ENCODE assay signal across 13 mouse cellular contexts in the genomic region with DNA sequence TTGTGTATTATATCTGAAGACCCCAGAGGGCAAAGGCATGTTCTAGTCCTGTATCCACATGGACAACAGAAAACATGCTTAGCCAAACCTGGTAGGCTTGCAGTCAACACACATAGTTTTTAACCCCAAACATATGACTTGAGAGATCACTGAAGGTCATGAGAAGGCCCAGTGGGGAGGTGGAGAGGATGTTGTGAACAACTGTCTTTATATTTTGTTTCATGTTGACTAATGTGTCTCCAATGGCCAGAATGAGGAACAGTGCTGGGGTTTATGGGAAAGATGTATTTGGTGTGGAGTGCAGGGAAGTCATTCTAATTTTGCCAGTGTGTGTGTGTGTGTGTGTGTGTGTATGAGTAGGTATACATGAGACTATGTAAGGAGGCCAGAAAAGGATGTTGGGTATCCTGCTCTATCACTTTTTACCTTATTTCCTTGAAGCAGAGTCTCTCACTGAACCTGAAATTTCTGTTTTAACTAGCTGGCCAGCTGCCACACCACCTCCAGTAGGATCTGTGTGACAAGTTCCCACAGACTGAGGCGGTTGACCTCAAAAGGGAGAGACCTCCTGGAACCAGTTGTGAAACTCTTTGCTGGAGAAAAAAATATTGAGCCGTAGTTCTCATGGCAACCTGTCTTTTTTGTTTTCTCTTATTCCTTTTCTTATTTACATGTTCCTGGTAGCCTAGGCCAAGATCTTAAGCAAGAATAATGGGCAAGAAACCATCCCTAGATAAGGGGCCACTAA. TPM values are rescaled to one million over a fixed set of nuclear protein-coding genes. Genes with fewer than 3 reads are reported as not detected.
DNase-seq lines count a peak whose midpoint lies in the region; ATAC-seq and TF ChIP-seq lines count a peak whose summit lies in the region.
"Had no signal": no experiment of that assay in that cellular context is flagged by ENCODE, and none has a peak within 500 bp of the region (broad histone marks: within the 10 kb centered on the region; RNA-seq: fewer than 3 reads in every experiment).

No protein-coding gene starts in this region.

- intact Hi-C loops in gastrocnemius, adult 2 months (cut with DNase I): no loop called here
- intact Hi-C loops in gastrocnemius, postnatal 36 days (cut with DNase I): no loop called here

- no peak for ATAC-seq in hindbrain, embryonic 16.5 days

- DNase-seq in gastrocnemius, adult 2 months: peak; percentile 22
- no peak for DNase-seq in gastrocnemius, postnatal 36 days
- DNase-seq in spleen, postnatal 36 days (ENCODE audit: low spot score in 2 of 2): peak; percentile 28 to 47
- no peak for DNase-seq in spleen, adult 12 weeks (ENCODE audit: low spot score)
- DNase-seq in limb, embryonic 10.5 days (ENCODE audit: low spot score): peak; percentile 36
- DNase-seq in testis, postnatal 14 days (ENCODE audit: low spot score): peak; percentile 24
- no peak for DNase-seq in layer of hippocampus, adult 9-10 months (ENCODE audit: low spot score)
- DNase-seq: cerebellum, adult 11 months had no signal

- H3K9me3 ChIP-seq in limb, embryonic 10.5 days (replicated peaks): peaks cover 39% of the 10 kb centered on the region
- peaks cover 42% of the 10 kb centered on the region for H3K9me3 ChIP-seq in hindbrain, embryonic 16.5 days (ENCODE audit: control insufficient read depth, low read length)

- no peak overlapping the region for H3K4me2 ChIP-seq in hindbrain, embryonic 16.5 days (ENCODE audit: low read length)

- no peaks in the 10 kb centered on the region for H3K27me3 ChIP-seq in limb, embryonic 10.5 days (ENCODE audit: low read depth, poor library complexity, severe bottlenecking)
- no peaks in the 10 kb centered on the region for H3K27me3 ChIP-seq in hindbrain, embryonic 16.5 days (replicated peaks; ENCODE audit: control insufficient read depth, insufficient read depth, low read length)
- H3K27me3 ChIP-seq: CH12.LX had no signal

- no peak for TF ChIP-seq CTCF in gastrocnemius, adult 2 months (IDR thresholded peaks at IDR 0.05)

- no peak overlapping the region for H3K9ac ChIP-seq in hindbrain, embryonic 16.5 days (ENCODE audit: low read depth, low read length)
- H3K9ac ChIP-seq: liver, embryonic 14.5 days had no signal

- 77% methylated on average over 2 of the region's 2 CpGs for WGBS in limb, embryonic 10.5 days
- WGBS in hindbrain, embryonic 16.5 days: 68% methylated on average over 2 of the region's 2 CpGs

- H3K4me3 ChIP-seq in gastrocnemius, adult 2 months: no peak overlapping the region
- no peak overlapping the region for H3K4me3 ChIP-seq in limb, embryonic 10.5 days
- H3K4me3 ChIP-seq in hindbrain, embryonic 16.5 days (ENCODE audit: low read length): no peak overlapping the region

- H3K36me3 ChIP-seq in limb, embryonic 10.5 days: no peaks in the 10 kb centered on the region
- H3K36me3 ChIP-seq in hindbrain, embryonic 16.5 days (ENCODE audit: control insufficient read depth, insufficient read depth, low read length): no peaks in the 10 kb centered on the region

- no peak overlapping the region for H3K27ac ChIP-seq in gastrocnemius, adult 2 months
- H3K27ac ChIP-seq in limb, embryonic 10.5 days: no peak overlapping the region
- H3K27ac ChIP-seq in hindbrain, embryonic 16.5 days (ENCODE audit: low read depth, low read length): no peak overlapping the region
- H3K27ac ChIP-seq: liver, embryonic 14.5 days had no signal

- H3K4me1 ChIP-seq in limb, embryonic 10.5 days: no peaks in the 10 kb centered on the region
- H3K4me1 ChIP-seq in hindbrain, embryonic 16.5 days (ENCODE audit: control insufficient read depth, insufficient read depth, low read depth, low read length): no peaks in the 10 kb centered on the region

RNA-seq across cellular contexts. Expression of a gene that starts 2.6 kb away (rescaled TPM):
- not detected for total RNA-seq in gastrocnemius, adult 2 months (2021)
- not detected for total RNA-seq in gastrocnemius, postnatal 36 days (2021)
- polyA plus RNA-seq in limb, embryonic 10.5 days (2016; fragmentation: Nextera tagmentation; extraction: Ambion mirVana): 1.2 and 1.3 TPM in 2 replicates
- 0.45 and 0.54 TPM in 2 replicates for polyA plus RNA-seq in hindbrain, embryonic 16.5 days (2015; fragmentation: Nextera tagmentation; extraction: Ambion mirVana)

RNA-seq across cellular contexts. Expression of a gene that starts 12.4 kb away (rescaled TPM):
- total RNA-seq in gastrocnemius, adult 2 months (2021): not detected
- not detected for total RNA-seq in gastrocnemius, postnatal 36 days (2021)
- polyA plus RNA-seq in limb, embryonic 10.5 days (2016; fragmentation: Nextera tagmentation; extraction: Ambion mirVana): 0.13 TPM in 1 of 2 replicates, not detected in the other
- polyA plus RNA-seq in hindbrain, embryonic 16.5 days (2015; fragmentation: Nextera tagmentation; extraction: Ambion mirVana): not detected in 2 replicates
- total RNA-seq: CH12.LX; layer of hippocampus, adult 8-10 months had no signal

RNA-seq across cellular contexts. Expression of a gene that starts 18.6 kb away (rescaled TPM):
- total RNA-seq in gastrocnemius, adult 2 months (2021): not detected
- total RNA-seq in gastrocnemius, postnatal 36 days (2021): not detected
- 8.9 and 10.4 TPM in 2 replicates for polyA plus RNA-seq in limb, embryonic 10.5 days (2016; fragmentation: Nextera tagmentation; extraction: Ambion mirVana)
- polyA plus RNA-seq in hindbrain, embryonic 16.5 days (2015; fragmentation: Nextera tagmentation; extraction: Ambion mirVana): 11.6 and 12.1 TPM in 2 replicates
- total RNA-seq: CH12.LX; granulocyte monocyte progenitor cell, adult 5-6 weeks had no signal

RNA-seq across cellular contexts. Expression of a gene that starts 23.8 kb away (rescaled TPM):
- not detected for total RNA-seq in gastrocnemius, adult 2 months (2021)
- not detected for total RNA-seq in gastrocnemius, postnatal 36 days (2021)
- polyA plus RNA-seq in limb, embryonic 10.5 days (2016; fragmentation: Nextera tagmentation; extraction: Ambion mirVana): not detected in 2 replicates
- 0.07 TPM in 1 of 2 replicates, not detected in the other for polyA plus RNA-seq in hindbrain, embryonic 16.5 days (2015; fragmentation: Nextera tagmentation; extraction: Ambion mirVana)
- total RNA-seq: CH12.LX had no signal

RNA-seq across cellular contexts. Expression of a gene that starts 53.2 kb away (rescaled TPM):
- 1 to 10 TPM; 6.1 to 6.6 TPM for total RNA-seq in gastrocnemius, adult 2 months (2021)
- 1 to 10 TPM; 7.3 to 8.1 TPM for total RNA-seq in gastrocnemius, postnatal 36 days (2021)
- 206 and 245 TPM in 2 replicates for polyA plus RNA-seq in limb, embryonic 10.5 days (2016; fragmentation: Nextera tagmentation; extraction: Ambion mirVana)
- 66.4 and 80.3 TPM in 2 replicates for polyA plus RNA-seq in hindbrain, embryonic 16.5 days (2015; fragmentation: Nextera tagmentation; extraction: Ambion mirVana)

Comparison
In these comparisons a context has a peak if more than half of its experiments do, and no peak if none do; other contexts are left out.
1. DNase-seq: peak in gastrocnemius, adult 2 months (single experiment), spleen, postnatal 36 days (2 of 2), limb, embryonic 10.5 days (single experiment) and testis, postnatal 14 days (single experiment); none in gastrocnemius, postnatal 36 days (0 of 2), spleen, adult 12 weeks (single experiment) and layer of hippocampus, adult 9-10 months (single experiment).